Mouse (Mus musculus) embryonic facial prominence, embryonic 15.5 days (tissue): ENCODE measurements around the gene Itgav. TPM values are rescaled to one million over a fixed set of nuclear protein-coding genes. Genes with fewer than 3 reads are reported as not detected.

Source experiments
- ATAC-seq: fragments of 200-750 bp; cut with Nextera tagmentation; 2 replicates; pipeline ENCODE4 v1.8.0; 2017; ENCODE audit warnings: low read depth, moderate TSS enrichment; ENCODE audit not compliant: insufficient number of reproducible peaks, low FRiP score, low TSS enrichment
- H3K27ac ChIP-seq: fragments of 300-500 bp; sonication (generic); replicated peaks from 2 replicates; pipeline ENCODE4 v1.5.1; 2015; ENCODE audit warnings: mild to moderate bottlenecking, inconsistent platforms
- H3K27me3 ChIP-seq: fragments of 300-500 bp; sonication (generic); 2 replicates; pipeline ENCODE4 v1.6.1; 2015; ENCODE audit warnings: inconsistent platforms
- H3K36me3 ChIP-seq: fragments of 300-500 bp; sonication (generic); 2 replicates; pipeline ENCODE4 v1.6.1; 2015; ENCODE audit warnings: mild to moderate bottlenecking, inconsistent platforms
- H3K4me1 ChIP-seq: fragments of 300-500 bp; sonication (generic); 2 replicates; pipeline ENCODE4 v1.6.1; 2015; ENCODE audit warnings: inconsistent platforms
- H3K4me2 ChIP-seq: fragments of 300-500 bp; sonication (generic); replicated peaks from 2 replicates; pipeline ENCODE4 v1.6.1; 2015; ENCODE audit warnings: mild to moderate bottlenecking, inconsistent platforms
- H3K4me3 ChIP-seq: fragments of 300-500 bp; sonication (generic); replicated peaks from 2 replicates; pipeline ENCODE4 v1.5.1; 2015; ENCODE audit warnings: mild to moderate bottlenecking, inconsistent platforms
- H3K9ac ChIP-seq: fragments of 300-500 bp; sonication (generic); 2 replicates; pipeline ENCODE4 v1.6.1; 2015; ENCODE audit warnings: inconsistent platforms
- H3K9me3 ChIP-seq: fragments of 300-500 bp; sonication (generic); replicated peaks from 2 replicates; pipeline ENCODE4 v1.6.1; 2016; ENCODE audit warnings: inconsistent platforms
- WGBS: fragments of 180-500 bp; shearing (Covaris S2); methylation state at CpG from one replicate; pipeline ENCODE4 v1.1.7; 2015; 5-methylcytosine and 5-hydroxymethylcytosine counted together
- polyA plus RNA-seq: library from polyadenylated mRNA; unstranded; fragments of >200 nt; fragmentation: Nextera tagmentation; extraction: Ambion mirVana; gene quantifications from 2 replicates; pipeline ENCODE4 v1.2.1, GENCODE M21; 2015

Itgav gene
- polyA plus RNA-seq, 1 experiment from 2014 or later: 68.8 TPM

DNA sequence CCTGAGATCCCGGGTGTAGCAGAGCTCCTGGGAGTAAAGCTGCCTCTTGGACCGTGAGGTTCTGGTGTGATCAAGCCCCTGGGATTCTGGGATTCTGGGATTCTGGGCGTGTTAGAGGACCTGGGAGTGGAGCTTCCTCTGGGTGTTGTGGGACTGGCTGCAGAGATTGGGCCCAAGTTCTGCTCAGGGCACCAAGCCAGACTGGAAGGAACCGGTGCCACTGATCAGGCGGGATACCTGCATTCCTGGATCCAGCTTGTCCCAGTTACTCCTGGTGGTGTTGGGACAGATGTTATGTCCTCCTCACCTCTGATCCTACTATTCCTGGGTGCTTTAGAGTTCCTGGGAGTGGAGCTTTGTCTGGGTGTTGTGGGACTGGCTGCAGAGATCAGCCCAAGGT lies 28.8 kb downstream of the Itgav start:
- ATAC-seq: no peak
- Histone ChIP-seq H3K9me3 (no peaks in the 10 kb centered on the region), H3K27me3 (no peaks in the 10 kb centered on the region), H3K27ac (no peak overlapping the region), H3K4me1 (no peaks in the 10 kb centered on the region), H3K9ac (no peak overlapping the region), H3K36me3 (peaks cover 31% of the 10 kb centered on the region), H3K4me3 (no peak overlapping the region), H3K4me2 (no peak overlapping the region)
- 90% methylated on average over 5 of the region's 5 CpGs for WGBS

DNA sequence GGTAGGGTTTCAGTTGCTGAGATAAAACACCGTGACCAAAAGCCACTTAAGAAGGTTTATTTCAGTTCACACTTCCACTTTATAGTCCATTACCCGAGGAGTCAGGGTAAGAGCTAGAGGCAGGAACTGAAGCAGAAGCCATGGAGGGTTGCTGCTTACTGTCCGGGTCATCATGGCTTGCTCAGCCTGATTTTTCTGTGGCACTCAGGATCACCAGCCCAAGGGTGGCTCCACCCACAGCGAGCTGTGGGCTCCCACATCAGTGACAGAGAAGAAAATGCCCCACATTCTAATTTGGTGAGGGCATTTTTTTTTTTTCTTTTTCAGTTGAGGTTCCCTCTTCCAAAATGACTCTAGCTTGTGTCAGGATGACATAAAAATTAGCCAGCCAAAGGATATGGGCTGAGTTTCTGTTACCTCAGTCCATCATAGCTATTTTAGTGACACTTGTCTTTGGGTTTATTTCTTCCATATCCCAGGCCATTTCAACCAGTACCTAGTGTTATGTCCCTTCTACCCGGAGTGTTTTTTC lies 30.2 kb downstream of the Itgav start:
- Histone ChIP-seq H3K4me3 (no peak overlapping the region), H3K4me1 (0 out of 2 replicates have a peak, but pooled peaks cover 8% of the 10 kb centered on the region), H3K27me3 (no peaks in the 10 kb centered on the region), H3K9me3 (no peaks in the 10 kb centered on the region), H3K9ac (no peak overlapping the region), H3K27ac (no peak overlapping the region), H3K4me2 (no peak overlapping the region), H3K36me3 (peaks cover 20% of the 10 kb centered on the region; the same call in 1 of the 2 replicates)
- ATAC-seq: no peak
- WGBS: 82% methylated on average over 5 of the region's 5 CpGs

DNA sequence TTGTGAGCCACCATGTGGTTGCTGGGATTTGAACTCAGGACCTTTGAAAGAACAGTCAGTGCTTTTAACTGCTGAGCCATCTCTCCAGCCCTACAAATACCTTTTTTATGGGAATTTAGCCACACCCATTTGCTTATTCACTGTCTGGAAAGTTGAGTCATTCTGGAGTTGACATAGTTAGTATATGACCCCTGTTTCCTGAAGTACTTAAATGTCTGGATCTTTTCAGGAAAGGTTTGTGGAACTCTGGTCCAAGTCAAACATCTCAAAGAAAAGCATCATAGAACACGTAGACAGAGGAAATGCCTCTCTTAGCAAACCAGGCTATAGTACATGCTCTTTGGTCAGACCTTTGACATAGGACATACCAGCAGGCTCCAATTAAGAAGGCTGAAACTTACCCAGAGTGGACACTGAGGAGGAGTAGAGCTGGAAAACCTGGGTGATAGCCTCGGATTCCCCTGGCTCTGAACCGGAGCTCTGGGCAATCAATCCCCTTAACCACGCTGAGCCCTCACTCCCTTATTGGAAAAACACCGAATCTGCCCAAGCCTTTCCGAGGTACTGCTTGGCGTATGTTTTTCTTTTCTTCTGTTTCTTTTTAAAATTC lies 34.5 kb downstream of the Itgav start:
- no peak for ATAC-seq
- H3K4me2 ChIP-seq: no peak overlapping the region
- 58% methylated on average over 7 of the region's 7 CpGs for WGBS
- no peak overlapping the region for H3K4me3 ChIP-seq
- no peak overlapping the region for H3K9ac ChIP-seq
- peaks cover 20% of the 10 kb centered on the region; the same call in 1 of the 2 replicates for H3K36me3 ChIP-seq
- H3K9me3 ChIP-seq: no peaks in the 10 kb centered on the region
- H3K4me1 ChIP-seq: 0 out of 2 replicates have a peak, but pooled peaks cover 11% of the 10 kb centered on the region
- H3K27me3 ChIP-seq: no peaks in the 10 kb centered on the region
- no peak overlapping the region for H3K27ac ChIP-seq

DNA sequence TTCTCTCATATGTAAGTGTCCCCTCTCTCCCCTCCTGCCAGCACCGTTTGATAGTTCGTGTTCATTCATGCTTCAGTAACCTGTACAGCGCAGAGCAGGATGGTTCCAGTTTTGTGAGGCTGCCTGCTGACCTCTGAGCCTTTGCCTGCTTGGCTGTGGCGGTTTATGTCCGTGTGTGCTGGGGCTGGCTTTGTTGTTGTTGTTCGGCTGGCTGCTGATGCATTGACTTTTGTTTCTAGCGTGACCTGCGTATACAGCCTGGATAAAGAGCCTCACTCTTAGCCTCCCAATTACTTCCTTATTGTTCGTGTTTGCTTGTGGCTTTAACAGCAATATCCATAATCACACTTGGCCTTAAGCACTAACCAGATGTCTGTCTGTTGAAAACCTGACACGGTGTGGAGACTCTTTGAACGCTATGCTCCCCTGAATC lies 35.0 kb downstream of the Itgav start:
- no peak overlapping the region for H3K9ac ChIP-seq

DNA sequence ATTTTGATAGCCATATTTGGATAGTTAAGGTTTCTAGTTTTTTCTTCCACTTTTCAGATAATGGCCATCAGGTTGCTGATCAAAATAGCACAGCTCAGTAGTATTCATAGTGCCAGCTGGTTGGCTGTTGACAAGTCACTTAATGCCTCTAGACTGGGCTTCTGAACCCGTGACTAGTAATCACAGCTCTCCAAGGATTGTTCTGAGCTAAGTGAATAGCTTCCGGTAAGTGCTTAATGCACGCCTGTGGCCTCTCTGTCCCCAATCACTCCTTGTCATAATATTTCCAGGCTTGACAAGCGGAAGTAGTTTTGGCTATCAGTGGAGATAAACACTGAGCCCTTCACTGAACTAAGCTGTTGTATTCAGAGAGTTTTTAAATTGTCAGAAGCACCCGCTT lies 35.5 kb downstream of the Itgav start:
- Histone ChIP-seq H3K4me2 (no peak overlapping the region), H3K27me3 (no peaks in the 10 kb centered on the region), H3K4me1 (0 out of 2 replicates have a peak, but pooled peaks cover 11% of the 10 kb centered on the region), H3K36me3 (peaks cover 20% of the 10 kb centered on the region; the same call in 1 of the 2 replicates), H3K9me3 (no peaks in the 10 kb centered on the region), H3K4me3 (no peak overlapping the region), H3K27ac (no peak overlapping the region; the same call in 1 of the 2 replicates), H3K9ac (no peak overlapping the region)
- WGBS: 64% methylated on average over 5 of the region's 5 CpGs
- ATAC-seq: no peak

More for the DNA sequence above, 35.0 kb downstream of the Itgav start:
- peaks cover 20% of the 10 kb centered on the region; the same call in 1 of the 2 replicates for H3K36me3 ChIP-seq
- H3K4me2 ChIP-seq: no peak overlapping the region
- H3K27me3 ChIP-seq: no peaks in the 10 kb centered on the region
- no peak overlapping the region for H3K27ac ChIP-seq
- no peak overlapping the region for H3K4me3 ChIP-seq
- no peaks in the 10 kb centered on the region for H3K9me3 ChIP-seq
- no peak for ATAC-seq
- H3K4me1 ChIP-seq: 0 out of 2 replicates have a peak, but pooled peaks cover 11% of the 10 kb centered on the region
- WGBS: 42% methylated on average over 11 of the region's 11 CpGs

DNA sequence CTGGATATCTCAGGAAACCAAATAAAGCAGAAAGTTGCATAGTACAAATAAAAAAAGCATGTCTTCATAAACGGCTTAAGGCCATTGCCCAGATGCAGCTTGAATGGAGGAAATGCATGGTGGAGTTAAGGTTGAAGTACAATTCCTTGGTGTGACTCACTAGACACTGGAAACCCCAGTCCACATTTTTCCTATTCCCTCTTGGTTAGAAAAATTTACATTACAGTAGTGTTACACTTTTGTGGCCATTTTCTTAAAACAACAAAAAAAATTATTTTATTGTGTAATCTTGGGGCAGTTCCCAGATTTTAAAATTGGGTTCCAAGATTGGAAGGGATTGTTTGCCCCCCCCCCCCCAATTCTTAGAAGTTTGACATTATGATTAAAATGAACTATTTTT lies 35.9 kb downstream of the Itgav start:
- H3K9ac ChIP-seq: no peak overlapping the region
- no peak overlapping the region for H3K4me3 ChIP-seq
- H3K4me2 ChIP-seq: no peak overlapping the region
- no peaks in the 10 kb centered on the region for H3K27me3 ChIP-seq
- peaks cover 20% of the 10 kb centered on the region; the same call in 1 of the 2 replicates for H3K36me3 ChIP-seq
- no peak for ATAC-seq
- 0 out of 2 replicates have a peak, but pooled peaks cover 11% of the 10 kb centered on the region for H3K4me1 ChIP-seq
- H3K27ac ChIP-seq: no peak overlapping the region
- no peaks in the 10 kb centered on the region for H3K9me3 ChIP-seq
- WGBS: 44% methylated on average over 1 of the region's 1 CpGs

DNA sequence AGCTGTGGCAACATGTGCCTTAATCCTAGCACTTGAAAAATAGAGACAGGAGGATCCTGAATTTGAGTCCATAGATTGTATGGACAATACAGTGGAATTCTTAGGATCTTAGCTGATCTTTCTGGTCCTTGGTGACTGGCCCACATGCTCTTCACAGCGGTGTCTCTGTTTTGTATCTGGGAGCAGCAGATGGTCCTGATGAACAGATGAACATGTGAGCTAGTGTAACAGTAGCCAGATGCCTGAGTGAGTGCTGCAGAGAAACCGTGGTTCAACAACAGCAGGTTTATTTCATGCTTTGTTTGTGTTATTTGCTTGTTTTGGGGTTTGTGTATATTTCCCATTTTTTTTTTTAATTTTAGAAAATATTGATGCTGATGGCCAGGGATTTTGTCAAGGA lies 37.3 kb downstream of the Itgav start:
- 43% methylated on average over 2 of the region's 2 CpGs for WGBS
- Histone ChIP-seq H3K4me3 (no peak overlapping the region), H3K36me3 (peaks cover 22% of the 10 kb centered on the region; the same call in 1 of the 2 replicates), H3K27ac (no peak overlapping the region), H3K27me3 (no peaks in the 10 kb centered on the region), H3K4me2 (no peak overlapping the region), H3K9ac (no peak overlapping the region), H3K4me1 (0 out of 2 replicates have a peak, but pooled peaks cover 11% of the 10 kb centered on the region), H3K9me3 (no peaks in the 10 kb centered on the region)
- no peak for ATAC-seq

DNA sequence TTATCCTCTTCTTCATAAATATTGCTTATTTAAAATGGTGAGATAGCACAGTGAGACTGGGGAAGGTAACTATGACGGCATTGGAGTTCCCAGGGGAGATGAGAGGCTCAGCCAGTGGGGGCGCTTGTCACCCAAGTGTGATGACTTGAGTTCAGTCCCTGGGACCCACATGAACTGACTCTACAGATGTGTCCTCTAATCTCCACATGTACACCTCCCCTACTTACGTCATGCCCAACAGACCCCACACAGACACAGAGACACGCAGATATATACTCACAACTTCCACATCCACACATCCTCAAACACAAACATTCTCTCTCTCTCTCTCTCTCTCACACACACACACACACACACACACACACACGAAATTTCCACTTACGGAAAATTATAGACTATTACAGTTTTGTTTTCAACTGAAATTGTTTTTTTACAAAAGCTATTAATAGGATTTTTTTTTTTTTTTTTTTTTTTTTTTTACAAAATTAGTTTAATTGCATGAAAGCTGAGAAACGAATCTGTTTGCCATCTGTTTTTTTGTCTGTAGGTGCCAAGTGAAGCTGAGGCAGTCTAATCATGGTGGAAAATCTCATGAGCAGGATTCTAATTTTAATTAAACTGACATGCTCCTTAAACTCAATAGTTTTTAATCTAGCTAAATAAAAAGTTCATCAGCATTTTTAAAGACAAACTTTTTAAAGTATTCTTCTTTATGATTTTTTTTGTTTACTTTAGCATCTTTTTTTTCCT lies 38.1 kb downstream of the Itgav start:
- Histone ChIP-seq H3K36me3 (peaks cover 19% of the 10 kb centered on the region; the same call in 1 of the 2 replicates), H3K27me3 (no peaks in the 10 kb centered on the region), H3K9ac (no peak overlapping the region), H3K4me1 (0 out of 2 replicates have a peak, but pooled peaks cover 11% of the 10 kb centered on the region), H3K27ac (no peak overlapping the region), H3K4me2 (no peak overlapping the region), H3K9me3 (no peaks in the 10 kb centered on the region), H3K4me3 (no peak overlapping the region)
- 71% methylated on average over 7 of the region's 7 CpGs for WGBS
- no peak for ATAC-seq

DNA sequence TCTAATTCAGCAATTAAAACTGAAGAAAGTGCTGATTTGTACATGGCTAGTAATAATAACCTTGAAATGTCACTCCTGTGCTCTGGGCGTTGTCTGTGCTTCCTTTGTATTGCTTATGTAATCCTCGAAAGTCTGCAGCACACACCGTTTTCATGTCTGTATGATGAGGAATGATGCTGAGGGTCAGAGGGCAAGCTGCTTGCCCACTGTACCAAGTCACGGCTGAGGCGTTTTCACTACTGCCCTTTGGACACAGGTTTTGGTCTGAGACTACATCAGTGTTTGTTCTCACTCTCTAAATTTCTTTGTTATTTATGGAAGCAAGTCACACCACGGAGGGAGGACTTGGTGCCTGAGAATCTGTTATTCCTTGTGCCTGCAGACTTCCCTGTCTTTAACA lies 41.9 kb downstream of the Itgav start:
- H3K9ac ChIP-seq: no peak overlapping the region
- H3K36me3 ChIP-seq: peaks cover 30% of the 10 kb centered on the region
- H3K4me3 ChIP-seq: no peak overlapping the region
- WGBS: 86% methylated on average over 6 of the region's 6 CpGs
- H3K4me2 ChIP-seq: no peak overlapping the region
- no peaks in the 10 kb centered on the region for H3K4me1 ChIP-seq
- ATAC-seq: no peak
- no peak overlapping the region for H3K27ac ChIP-seq
- H3K27me3 ChIP-seq: no peaks in the 10 kb centered on the region
- H3K9me3 ChIP-seq: no peaks in the 10 kb centered on the region

DNA sequence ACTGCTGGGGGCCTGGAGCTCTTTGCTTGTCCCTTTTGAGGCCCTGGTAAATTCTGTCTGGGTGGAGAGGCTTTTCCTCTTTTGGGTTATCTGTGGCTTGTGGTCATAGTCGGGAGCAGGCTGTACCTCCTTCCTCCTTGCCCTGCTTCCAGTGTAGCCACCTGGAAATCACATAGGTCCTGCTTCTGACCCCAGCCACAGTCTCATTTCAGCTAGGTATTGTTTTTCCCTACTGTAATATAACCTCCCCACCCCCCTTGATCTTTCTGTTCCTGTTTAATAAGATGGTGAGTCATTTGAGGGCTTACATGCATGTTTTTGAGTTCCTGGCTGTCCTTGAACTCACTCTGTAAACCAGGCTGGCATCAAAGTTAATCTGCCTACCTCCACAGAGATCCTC lies 42.7 kb downstream of the Itgav start:
- Histone ChIP-seq H3K4me3 (no peak overlapping the region), H3K9ac (no peak overlapping the region), H3K4me2 (no peak overlapping the region), H3K36me3 (peaks cover 32% of the 10 kb centered on the region), H3K27ac (no peak overlapping the region), H3K9me3 (no peaks in the 10 kb centered on the region), H3K27me3 (no peaks in the 10 kb centered on the region), H3K4me1 (no peaks in the 10 kb centered on the region)
- no peak for ATAC-seq
- WGBS: 83% methylated on average over 1 of the region's 1 CpGs

DNA sequence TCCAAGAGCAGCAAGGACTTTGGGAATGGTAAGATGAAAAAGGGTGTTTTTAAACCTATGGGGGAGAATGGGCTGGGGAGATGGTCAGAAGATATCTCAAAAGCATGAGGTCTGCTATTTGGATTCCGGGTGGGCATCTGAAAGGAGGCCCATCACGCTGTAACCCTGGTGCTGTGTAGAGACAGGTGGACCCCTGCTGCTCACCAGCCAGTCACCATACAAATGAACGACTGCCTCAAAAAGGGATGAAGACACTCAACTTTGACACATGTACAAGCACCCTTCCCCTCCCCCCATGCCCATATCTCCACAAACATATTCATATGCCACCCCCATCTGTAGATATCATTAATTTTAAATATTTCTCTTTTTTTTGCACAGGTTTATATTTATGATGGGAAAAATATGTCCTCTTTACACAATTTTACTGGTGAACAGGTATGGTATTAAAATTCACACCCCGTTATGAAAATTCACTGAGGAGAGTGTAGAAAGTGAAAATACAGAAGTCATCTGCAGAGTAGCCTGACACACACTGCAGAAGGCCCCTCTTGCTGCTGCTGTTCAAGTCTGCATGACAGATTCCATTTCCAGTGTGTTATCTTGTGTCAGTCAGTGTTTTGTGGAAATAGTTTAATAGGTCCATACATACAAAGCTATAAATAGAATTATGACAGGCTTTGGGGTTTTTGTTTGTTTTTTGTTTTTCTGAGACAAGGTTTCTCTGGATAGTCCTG lies 44.3 kb downstream of the Itgav start:
- Histone ChIP-seq H3K27me3 (no peaks in the 10 kb centered on the region), H3K9ac (no peak overlapping the region), H3K27ac (no peak overlapping the region), H3K4me3 (no peak overlapping the region), H3K4me2 (no peak overlapping the region), H3K4me1 (no peaks in the 10 kb centered on the region), H3K36me3 (peaks cover 45% of the 10 kb centered on the region), H3K9me3 (no peaks in the 10 kb centered on the region)
- 84% methylated on average over 4 of the region's 4 CpGs for WGBS
- ATAC-seq: no peak
